ENCODE assay signal across 34 mouse cellular contexts in the genomic region with DNA sequence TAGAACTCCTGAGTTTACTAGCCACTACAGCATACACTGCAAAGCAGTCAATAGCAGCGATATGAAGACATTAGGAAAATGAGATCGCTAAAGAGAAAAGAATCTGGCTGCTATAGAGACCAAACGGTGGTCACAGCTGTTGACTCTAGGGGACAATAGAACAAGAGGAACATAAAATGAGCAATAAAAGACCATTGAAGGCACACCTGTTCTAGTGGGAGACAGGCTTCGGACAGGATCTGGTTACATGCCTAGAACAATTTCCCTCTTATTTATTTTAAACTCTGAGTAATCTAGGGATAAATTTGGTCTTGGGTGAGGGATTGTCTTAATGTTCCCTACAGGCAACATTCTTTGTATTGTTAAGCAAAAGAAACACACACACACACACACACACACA.
"Had no signal": no experiment of that assay in that cellular context is flagged by ENCODE, and none has a peak within 500 bp of the region (broad histone marks: within the 10 kb centered on the region; RNA-seq: fewer than 3 reads in every experiment).

No protein-coding gene starts in this region.

- H3K9ac ChIP-seq: heart, embryonic 12.5 days; heart, embryonic 13.5 days; heart, embryonic 15.5 days; hindbrain, embryonic 12.5 days; hindbrain, embryonic 13.5 days; hindbrain, embryonic 14.5 days; hindbrain, embryonic 15.5 days; intestine, embryonic 15.5 days; kidney, embryonic 15.5 days had no signal

- ATAC-seq: hindbrain, embryonic 16.5 days; hindbrain, postnatal 0 days; inflammation-experienced regulatory T-cells, adult 6 months; intestine, embryonic 15.5 days; intestine, embryonic 16.5 days; intestine, postnatal 0 days had no signal

- H3K27me3 ChIP-seq: heart, embryonic 12.5 days; heart, embryonic 13.5 days; heart, embryonic 15.5 days; hindbrain, embryonic 12.5 days; hindbrain, embryonic 13.5 days; hindbrain, embryonic 15.5 days; intestine, embryonic 15.5 days; kidney, embryonic 15.5 days had no signal

- H3K4me1 ChIP-seq: heart, embryonic 10.5 days; heart, embryonic 12.5 days; heart, embryonic 13.5 days; heart, embryonic 15.5 days; hindbrain, embryonic 10.5 days; hindbrain, embryonic 12.5 days; hindbrain, embryonic 13.5 days; hindbrain, embryonic 15.5 days; intestine, embryonic 15.5 days; kidney, embryonic 15.5 days had no signal

- H3K4me3 ChIP-seq: heart, embryonic 10.5 days; heart, embryonic 12.5 days; heart, embryonic 13.5 days; heart, embryonic 15.5 days; hindbrain, embryonic 10.5 days; hindbrain, embryonic 12.5 days; hindbrain, embryonic 13.5 days; hindbrain, embryonic 15.5 days; intestine, embryonic 15.5 days; kidney, embryonic 15.5 days; layer of hippocampus, adult 2 months; left cerebral cortex, adult 2 months had no signal

- H3K4me2 ChIP-seq: heart, embryonic 11.5 days; heart, embryonic 12.5 days; heart, embryonic 13.5 days; heart, embryonic 15.5 days; hindbrain, embryonic 12.5 days; hindbrain, embryonic 13.5 days; hindbrain, embryonic 14.5 days; hindbrain, embryonic 15.5 days; intestine, embryonic 15.5 days; kidney, embryonic 15.5 days had no signal

- H3K9me3 ChIP-seq: heart, embryonic 10.5 days; heart, embryonic 12.5 days; heart, embryonic 13.5 days; heart, embryonic 15.5 days; hindbrain, embryonic 10.5 days; hindbrain, embryonic 12.5 days; hindbrain, embryonic 13.5 days; hindbrain, embryonic 15.5 days; intestine, embryonic 15.5 days; kidney, embryonic 15.5 days had no signal

- H3K36me3 ChIP-seq: heart, embryonic 10.5 days; heart, embryonic 12.5 days; heart, embryonic 13.5 days; heart, embryonic 15.5 days; hindbrain, embryonic 10.5 days; hindbrain, embryonic 12.5 days; hindbrain, embryonic 13.5 days; hindbrain, embryonic 15.5 days; intestine, embryonic 15.5 days; kidney, embryonic 15.5 days had no signal

- H3K27ac ChIP-seq: heart, embryonic 10.5 days; heart, embryonic 13.5 days; heart, embryonic 15.5 days; hindbrain, embryonic 10.5 days; hindbrain, embryonic 12.5 days; hindbrain, embryonic 13.5 days; hindbrain, embryonic 14.5 days; hindbrain, embryonic 15.5 days; hindbrain, postnatal 0 days; intestine, embryonic 15.5 days; kidney, embryonic 15.5 days; layer of hippocampus, adult 2 months; left cerebral cortex, adult 2 months had no signal

- DNase-seq: heart, postnatal 10 days; heart, postnatal 14 days; heart, postnatal 36 days; heart, postnatal 4 days; kidney, adult 11 months; kidney, adult 18-20 months; kidney, adult 2 months; kidney, adult 8-10 months; kidney, adult 9 months; kidney, postnatal 14 days; kidney, postnatal 25 days; kidney, postnatal 36 days; kidney, postnatal 4 days; layer of hippocampus, adult 9-11 months; layer of hippocampus, postnatal 36 days had no signal
